Mouse (Mus musculus) MEL (cell line): ENCODE measurements around the gene Gm42421. TPM values are rescaled to one million over a fixed set of nuclear protein-coding genes. Genes with fewer than 3 reads are reported as not detected.

Experiments used
- DNase-seq: peaks from one replicate; pipeline ENCODE4 v3.0.0; 2011; ENCODE audit warnings: low read depth, low spot score
- H3K27ac ChIP-seq: 2 replicates; pipeline ENCODE4 v1.5.1; 2012; ENCODE audit warnings: low read depth, mild to moderate bottlenecking, control low read depth, low read length, moderate library complexity; ENCODE audit not compliant: control insufficient read depth
- H3K27me3 ChIP-seq, 2 experiments: fragments of 150-350 bp in 1 of 2; sonication (generic) in 1 of 2; 2 replicates each; pipeline ENCODE4 v1.6.1; 2012; ENCODE audit warnings: low read length in 2 of 2, mild to moderate bottlenecking in 2 of 2, improper control_type of control experiment in 1 of 2, moderate library complexity in 1 of 2; ENCODE audit not compliant: insufficient read depth in 2 of 2, control insufficient read depth in 1 of 2
- H3K36me3 ChIP-seq, 2 experiments: 2 replicates each; pipeline ENCODE4 v1.6.1; 2012 to 2014; ENCODE audit warnings: low read length in 2 of 2, improper control_type of control experiment in 1 of 2, inconsistent platforms in 1 of 2, mild to moderate bottlenecking in 1 of 2; ENCODE audit not compliant: insufficient read depth in 2 of 2, control insufficient read depth in 1 of 2
- H3K4me1 ChIP-seq, 2 experiments: fragments of 150-350 bp in 1 of 2; sonication (generic) in 1 of 2; 2 replicates each; pipeline ENCODE4 v1.6.1; 2012; ENCODE audit warnings: low read length in 2 of 2, improper control_type of control experiment in 1 of 2, mild to moderate bottlenecking in 1 of 2; ENCODE audit not compliant: insufficient read depth in 2 of 2, control insufficient read depth in 1 of 2
- H3K4me3 ChIP-seq, 2 experiments: fragments of 150-350 bp in 1 of 2; sonication (generic) in 1 of 2; 2 replicates each; pipeline ENCODE4 v1.5.1; 2012; ENCODE audit warnings: low read depth in 2 of 2, low read length in 2 of 2, mild to moderate bottlenecking in 2 of 2, moderate library complexity in 2 of 2, control low read depth in 1 of 2, improper control_type of control experiment in 1 of 2; ENCODE audit not compliant: control insufficient read depth in 1 of 2, insufficient read depth in 1 of 2
- H3K79me2 ChIP-seq: 2 replicates; pipeline ENCODE4 v1.6.1; 2012; ENCODE audit warnings: mild to moderate bottlenecking, low read length, moderate library complexity; ENCODE audit not compliant: control insufficient read depth, poor library complexity, insufficient read depth
- H3K9ac ChIP-seq: 2 replicates; pipeline ENCODE4 v1.6.1; 2012; ENCODE audit warnings: low read depth, mild to moderate bottlenecking, control low read depth, low read length, moderate library complexity; ENCODE audit not compliant: control insufficient read depth, poor library complexity, severe bottlenecking
- H3K9me3 ChIP-seq: fragments of 150-350 bp; sonication (generic); replicated peaks from 2 replicates; pipeline ENCODE4 v1.6.1; 2012; ENCODE audit warnings: mild to moderate bottlenecking, low read length, improper control_type of control experiment, moderate library complexity; ENCODE audit not compliant: insufficient read depth
- BHLHE40 ChIP-seq: IDR thresholded peaks from 2 replicates; pipeline ENCODE4 v1.6.1; 2012; ENCODE audit warnings: low read depth, mild to moderate bottlenecking, inconsistent platforms, low read length, improper control_type of control experiment, borderline replicate concordance
- CHD1 ChIP-seq: IDR thresholded peaks from 2 replicates; pipeline ENCODE4 v1.6.1; 2012; ENCODE audit warnings: low read depth, mild to moderate bottlenecking, inconsistent platforms, low read length, improper control_type of control experiment
- ELF1 ChIP-seq: IDR thresholded peaks from 2 replicates; pipeline ENCODE4 v1.6.1; 2014; ENCODE audit warnings: low read depth, mild to moderate bottlenecking, inconsistent platforms, low read length, improper control_type of control experiment, moderate library complexity
- ETS1 ChIP-seq: IDR thresholded peaks from 2 replicates; pipeline ENCODE4 v1.6.1; 2012; ENCODE audit warnings: low read depth, mild to moderate bottlenecking, inconsistent platforms, low read length, improper control_type of control experiment, moderate library complexity
- GABPA ChIP-seq: IDR thresholded peaks from 2 replicates; pipeline ENCODE4 v1.6.1; 2012; ENCODE audit warnings: low read depth, mild to moderate bottlenecking, inconsistent platforms, low read length, improper control_type of control experiment, moderate library complexity
- GATA1 ChIP-seq: IDR thresholded peaks from 2 replicates; pipeline ENCODE4 v1.6.1; 2011; ENCODE audit warnings: low read depth, low read length, improper control_type of control experiment
- HCFC1 ChIP-seq: IDR thresholded peaks from 2 replicates; pipeline ENCODE4 v1.6.1; 2012; ENCODE audit warnings: low read depth, mild to moderate bottlenecking, inconsistent platforms, low read length, improper control_type of control experiment, moderate library complexity
- MAX ChIP-seq: IDR thresholded peaks from 2 replicates; pipeline ENCODE4 v1.6.1; 2011; ENCODE audit warnings: low read length, improper control_type of control experiment
- MYC ChIP-seq: IDR thresholded peaks from 2 replicates; pipeline ENCODE4 v1.6.1; 2011; ENCODE audit warnings: low read depth, mild to moderate bottlenecking, low read length, improper control_type of control experiment, moderate library complexity
- POLR2AphosphoS2 ChIP-seq: IDR thresholded peaks from 2 replicates; pipeline ENCODE4 v1.6.1; 2011; ENCODE audit warnings: low read length, improper control_type of control experiment
- RCOR1 ChIP-seq: IDR thresholded peaks from 2 replicates; pipeline ENCODE4 v1.6.1; 2012; ENCODE audit warnings: low read depth, mild to moderate bottlenecking, inconsistent platforms, low read length, improper control_type of control experiment
- SIN3A ChIP-seq: IDR thresholded peaks from 2 replicates; pipeline ENCODE4 v1.6.1; 2012; ENCODE audit warnings: low read length, improper control_type of control experiment, inconsistent platforms
- TAL1 ChIP-seq: IDR thresholded peaks from 2 replicates; pipeline ENCODE4 v1.6.1; 2012; ENCODE audit warnings: mild to moderate bottlenecking, inconsistent platforms, low read length, moderate library complexity, mixed read lengths
- TCF12 ChIP-seq: IDR thresholded peaks from 2 replicates; pipeline ENCODE4 v1.6.1; 2014; ENCODE audit warnings: low read depth, mild to moderate bottlenecking, inconsistent platforms, low read length, improper control_type of control experiment, moderate library complexity
- UBTF ChIP-seq: IDR thresholded peaks from 2 replicates; pipeline ENCODE4 v1.6.1; 2012; ENCODE audit warnings: low read depth, mild to moderate bottlenecking, inconsistent platforms, low read length, improper control_type of control experiment, moderate library complexity, borderline replicate concordance; ENCODE audit not compliant: insufficient read depth
- USF2 ChIP-seq, 2 experiments: IDR thresholded peaks; 2 replicates each; pipeline ENCODE4 v1.6.1; 2011 to 2012; ENCODE audit warnings: improper control_type of control experiment in 2 of 2, low read length in 2 of 2, borderline replicate concordance in 1 of 2, inconsistent platforms in 1 of 2, low read depth in 1 of 2, mild to moderate bottlenecking in 1 of 2; ENCODE audit not compliant: insufficient read depth in 1 of 2
- ZC3H11A ChIP-seq: IDR thresholded peaks from 2 replicates; pipeline ENCODE4 v1.6.1; 2012; ENCODE audit warnings: low read depth, mild to moderate bottlenecking, inconsistent platforms, low read length, improper control_type of control experiment
- ZNF384 ChIP-seq: IDR thresholded peaks from 2 replicates; pipeline ENCODE4 v1.6.1; 2012; ENCODE audit warnings: low read depth, mild to moderate bottlenecking, inconsistent platforms, low read length, improper control_type of control experiment
- polyA plus RNA-seq, 2 experiments: library from polyadenylated mRNA; stranded (reverse) in 1 of 2; unstranded in 1 of 2; fragments of >175 nt in 1 of 2; fragments of >200 nt in 1 of 2; gene quantifications; 2 replicates each; pipeline versions ENCODE4 v1.2.1 to v1.2.4; 2012; ENCODE audit warnings: low replicate concordance in 2 of 2, low read depth in 1 of 2; ENCODE audit not compliant: insufficient read length in 2 of 2, insufficient read depth in 1 of 2, missing spikeins in 1 of 2
- total RNA-seq: library from RNA; depleted of rRNA; stranded (reverse); fragments of 300-350 nt; gene quantifications from 2 replicates; pipeline ENCODE4 v1.2.3, GENCODE M21; 2012

Gm42421 gene
- total and polyA plus RNA-seq, 3 experiments: 0.39 to 0.84 TPM; not detected in 1

GRCm38 (mm10) chr5:143924781-143925452 lies 3.1 kb upstream of the Gm42421 start:
- Histone ChIP-seq H3K27ac (no peak overlapping the region), H3K79me2 (no peaks in the 10 kb centered on the region), H3K4me3 (no peak overlapping the region), H3K36me3 (peaks cover 0 to 7% of the 10 kb centered on the region in 2 experiments; a peak in 2 of 4 replicates), H3K27me3 (no peaks in the 10 kb centered on the region), H3K9ac (no peak overlapping the region), H3K9me3 (no peaks in the 10 kb centered on the region), H3K4me1 (no peaks in the 10 kb centered on the region)
- TF ChIP-seq MYC: no peak
- TF ChIP-seq ELF1: no peak
- TF ChIP-seq, all 39 proteins: peak for 0
- DNase-seq: no peak

- Histone ChIP-seq H3K36me3 (peaks cover 0 to 3% of the 10 kb centered on the region in 2 experiments; a peak in 2 of 4 replicates), H3K9me3 (no peaks in the 10 kb centered on the region), H3K9ac (no peak overlapping the region), H3K27me3 (no peaks in the 10 kb centered on the region), H3K27ac (no peak overlapping the region), H3K79me2 (no peaks in the 10 kb centered on the region), H3K4me3 (no peak overlapping the region), H3K4me1 (no peaks in the 10 kb centered on the region)
- no peak for TF ChIP-seq TCF12
- no peak for TF ChIP-seq BHLHE40
- TF ChIP-seq GATA1: no peak
- no peak for DNase-seq
These were observed 1.3 kb downstream of the Gm42421 start for GRCm38 (mm10) chr5:143929291-143929690.

GRCm38 (mm10) chr5:143930656-143931055 lies 2.7 kb downstream of the Gm42421 start:
- Histone ChIP-seq H3K36me3 (peaks cover 0 to 3% of the 10 kb centered on the region in 2 experiments; a peak in 2 of 4 replicates), H3K9ac (no peak overlapping the region), H3K4me1 (no peaks in the 10 kb centered on the region), H3K79me2 (no peaks in the 10 kb centered on the region), H3K27ac (no peak overlapping the region), H3K4me3 (no peak overlapping the region), H3K27me3 (no peaks in the 10 kb centered on the region), H3K9me3 (no peaks in the 10 kb centered on the region)
- no peak for DNase-seq
- TF ChIP-seq ZNF384 (no peak), CHD1 (no peak), GABPA (no peak), HCFC1 (no peak), TAL1 (no peak), RCOR1 (no peak), POLR2AphosphoS2 (no peak), USF2 (IDR thresholded peaks at IDR 0.05; ENCODE audit: borderline replicate concordance in 1 of 2, insufficient read depth in 1 of 2, low read depth in 1 of 2, low read length in 2 of 2) (no peak), MYC (no peak), ZC3H11A (no peak), ETS1 (no peak), UBTF (no peak), MAX (no peak), SIN3A (no peak)
